Mouse (Mus musculus): ENCODE measurements around the gene Gm12184. TPM values are rescaled to one million over a fixed set of nuclear protein-coding genes. Genes with fewer than 3 reads are reported as not detected.
A peak's percentile ranks its signal among the peaks of the same experiment; 100 is the strongest.

The Gm12184 gene
- polyA plus RNA-seq, 1 experiment from 2014 or later, result 4.4 TPM

- ATAC-seq, result peak; percentile 39
- no peaks in the 10 kb centered on the region for H3K27me3 ChIP-seq (replicated peaks; ENCODE audit: insufficient read depth, low read length)
- H3K9me3 ChIP-seq (ENCODE audit: low read length), result no peaks in the 10 kb centered on the region
- DNase-seq (ENCODE audit: low spot score), result peak; percentile 58
- peaks cover 4% of the 10 kb centered on the region; the same call in 1 of the 2 replicates for H3K4me1 ChIP-seq (ENCODE audit: insufficient read depth, low read depth, low read length)
- peak overlapping the region; percentile 16; the same call in 1 of the 2 replicates for H3K27ac ChIP-seq (ENCODE audit: low read length)
- H3K4me2 ChIP-seq (replicated peaks; ENCODE audit: low read depth, low read length), result peak overlapping the region; percentile 92
- TF ChIP-seq EP300 (IDR thresholded peaks at IDR 0.05), result no peak
- TF ChIP-seq CTCF (IDR thresholded peaks at IDR 0.05), result no peak
- no peaks in the 10 kb centered on the region for H3K36me3 ChIP-seq (ENCODE audit: insufficient read depth, low read length)
- WGBS, result 3% methylated on average over 51 of the region's 77 CpGs
- H3K9ac ChIP-seq (replicated peaks; ENCODE audit: low read depth), result peak overlapping the region; percentile 29; the same call in 1 of the 2 replicates
- peak overlapping the region; percentile 85 for H3K4me3 ChIP-seq (ENCODE audit: low read depth, low read length)
These were observed 11.1 kb upstream of the Gm12184 start for GRCm38 (mm10) chr11:48837310-48838180.

DNA sequence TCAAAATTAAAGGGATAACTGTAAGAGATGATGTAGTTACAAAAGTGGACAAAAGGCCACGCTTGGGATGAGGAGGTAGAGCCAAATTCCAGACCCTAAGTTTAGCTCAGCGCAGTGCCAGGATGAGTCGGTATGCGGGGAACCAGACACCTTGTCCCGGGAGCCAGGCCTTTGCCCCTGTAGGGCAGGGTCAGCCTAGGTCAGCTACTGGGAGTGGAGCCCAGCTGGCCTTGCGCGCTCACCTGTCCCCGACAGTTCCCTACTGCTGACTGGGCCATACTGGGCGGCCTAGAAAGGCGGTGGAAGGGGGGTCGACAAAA, 10.5 kb upstream of the Gm12184 start:
- H3K9ac ChIP-seq (replicated peaks; ENCODE audit: low read depth), result no peak overlapping the region
- H3K4me3 ChIP-seq (ENCODE audit: low read depth, low read length), result peak overlapping the region; percentile 85
- 0 out of 2 replicates have a peak overlapping the region, but pooled peaks have one; percentile 16 for H3K27ac ChIP-seq (ENCODE audit: low read length)
- H3K4me1 ChIP-seq (ENCODE audit: insufficient read depth, low read depth, low read length), result peaks cover 4% of the 10 kb centered on the region; the same call in 1 of the 2 replicates
- H3K27me3 ChIP-seq (replicated peaks; ENCODE audit: insufficient read depth, low read length), result no peaks in the 10 kb centered on the region
- peak overlapping the region; percentile 92 for H3K4me2 ChIP-seq (replicated peaks; ENCODE audit: low read depth, low read length)
- 14% methylated on average over 11 of the region's 11 CpGs for WGBS
- ATAC-seq (no peak), DNase-seq (ENCODE audit: low spot score) (no peak)
- TF ChIP-seq EP300 (IDR thresholded peaks at IDR 0.05) (no peak), CTCF (IDR thresholded peaks at IDR 0.05) (no peak)
- no peaks in the 10 kb centered on the region for H3K36me3 ChIP-seq (ENCODE audit: insufficient read depth, low read length)
- H3K9me3 ChIP-seq (ENCODE audit: low read length), result no peaks in the 10 kb centered on the region

DNA sequence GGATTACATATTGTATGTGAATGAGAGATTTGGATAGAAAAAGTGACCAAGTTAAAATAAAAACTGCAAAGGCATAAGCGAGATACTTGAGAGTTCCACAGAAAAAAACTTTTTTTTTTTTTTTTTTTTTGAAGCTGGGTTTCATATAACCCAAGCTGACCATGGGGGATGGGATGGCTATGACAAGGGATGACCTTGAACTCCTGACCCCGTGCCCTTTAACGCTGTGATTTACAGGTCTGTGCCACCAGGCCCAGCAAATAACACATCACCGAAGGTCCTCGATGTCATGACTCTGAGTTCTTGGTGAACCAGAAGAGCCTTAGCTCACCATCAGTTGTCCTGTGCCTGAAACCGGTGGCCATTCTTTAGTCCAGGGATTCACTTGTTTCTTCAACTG, 9.5 kb upstream of the Gm12184 start:
- Histone ChIP-seq H3K4me2 (replicated peaks; ENCODE audit: low read depth, low read length) (no peak overlapping the region), H3K9me3 (ENCODE audit: low read length) (no peaks in the 10 kb centered on the region), H3K36me3 (ENCODE audit: insufficient read depth, low read length) (no peaks in the 10 kb centered on the region), H3K27ac (ENCODE audit: low read length) (no peak overlapping the region), H3K27me3 (replicated peaks; ENCODE audit: insufficient read depth, low read length) (no peaks in the 10 kb centered on the region), H3K4me1 (ENCODE audit: insufficient read depth, low read depth, low read length) (peaks cover 4% of the 10 kb centered on the region; the same call in 1 of the 2 replicates), H3K4me3 (ENCODE audit: low read depth, low read length) (no peak overlapping the region), H3K9ac (replicated peaks; ENCODE audit: low read depth) (no peak overlapping the region)
- TF ChIP-seq CTCF (IDR thresholded peaks at IDR 0.05), result no peak
- TF ChIP-seq EP300 (IDR thresholded peaks at IDR 0.05), result no peak
- 72% methylated on average over 6 of the region's 6 CpGs for WGBS
- ATAC-seq, result no peak
- no peak for DNase-seq (ENCODE audit: low spot score)

- Histone ChIP-seq H3K27ac (ENCODE audit: low read length) (peak overlapping the region; percentile 86), H3K9me3 (ENCODE audit: low read length) (no peaks in the 10 kb centered on the region), H3K27me3 (replicated peaks; ENCODE audit: insufficient read depth, low read length) (no peaks in the 10 kb centered on the region), H3K9ac (replicated peaks; ENCODE audit: low read depth) (peak overlapping the region; percentile 45), H3K4me3 (ENCODE audit: low read depth, low read length) (peak overlapping the region; percentile 62), H3K36me3 (ENCODE audit: insufficient read depth, low read length) (no peaks in the 10 kb centered on the region), H3K4me1 (ENCODE audit: insufficient read depth, low read depth, low read length) (peaks cover 4% of the 10 kb centered on the region; the same call in 1 of the 2 replicates), H3K4me2 (replicated peaks; ENCODE audit: low read depth, low read length) (peak overlapping the region; percentile 58)
- DNase-seq (ENCODE audit: low spot score), result peak; percentile 91
- ATAC-seq, result peak; percentile 87
- WGBS, result under 1% methylated on average over 30 of the region's 30 CpGs
- no peak; the same call in 1 of the 2 replicates for TF ChIP-seq CTCF (IDR thresholded peaks at IDR 0.05)
These were observed 7.5 kb upstream of the Gm12184 start for GRCm38 (mm10) chr11:48833731-48834639.

DNA sequence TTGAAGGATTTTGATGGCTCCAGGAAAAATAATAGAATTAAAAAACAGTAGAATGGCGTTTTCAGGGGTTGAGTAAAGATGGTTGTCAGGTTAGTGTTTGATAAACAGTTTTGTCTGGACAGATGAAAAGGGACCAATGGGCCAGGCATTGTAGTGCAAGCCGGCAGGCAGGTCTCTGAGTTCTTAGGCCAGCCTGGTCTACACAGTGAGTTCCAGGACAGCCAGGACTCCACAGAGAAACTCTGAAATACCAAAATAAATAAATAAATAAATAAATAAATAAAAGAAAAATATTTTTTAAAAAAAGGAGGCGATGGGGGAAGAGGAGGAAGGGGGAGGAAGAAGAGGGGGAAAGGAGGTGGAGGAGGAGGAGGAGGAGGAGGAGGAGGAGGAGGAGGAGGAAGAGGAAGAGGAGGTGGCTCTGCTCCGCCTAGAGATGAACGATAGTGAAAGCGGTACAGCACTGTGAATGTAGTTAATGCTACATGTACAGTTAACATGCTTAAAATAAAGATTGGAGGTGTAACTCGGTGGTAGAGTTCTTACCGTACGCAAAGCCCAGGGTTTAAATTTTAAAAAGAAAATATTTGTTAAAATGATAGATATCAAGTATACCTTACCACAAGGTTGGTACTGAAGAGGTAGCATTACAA, 6.7 kb upstream of the Gm12184 start:
- H3K4me2 ChIP-seq (replicated peaks; ENCODE audit: low read depth, low read length), result peak overlapping the region; percentile 58
- H3K9me3 ChIP-seq (ENCODE audit: low read length), result no peaks in the 10 kb centered on the region
- H3K36me3 ChIP-seq (ENCODE audit: insufficient read depth, low read length), result no peaks in the 10 kb centered on the region
- peak overlapping the region; percentile 62 for H3K4me3 ChIP-seq (ENCODE audit: low read depth, low read length)
- DNase-seq (ENCODE audit: low spot score), result no peak
- no peak for TF ChIP-seq EP300 (IDR thresholded peaks at IDR 0.05)
- no peak for TF ChIP-seq CTCF (IDR thresholded peaks at IDR 0.05)
- H3K4me1 ChIP-seq (ENCODE audit: insufficient read depth, low read depth, low read length), result peaks cover 4% of the 10 kb centered on the region; the same call in 1 of the 2 replicates
- 27% methylated on average over 9 of the region's 9 CpGs for WGBS
- no peak overlapping the region for H3K9ac ChIP-seq (replicated peaks; ENCODE audit: low read depth)
- H3K27me3 ChIP-seq (replicated peaks; ENCODE audit: insufficient read depth, low read length), result no peaks in the 10 kb centered on the region
- no peak overlapping the region for H3K27ac ChIP-seq (ENCODE audit: low read length)
- ATAC-seq, result no peak
